Mouse (Mus musculus) midbrain, embryonic 15.5 days (tissue): ENCODE measurements around the gene 1700029I15Rik. TPM values are rescaled to one million over a fixed set of nuclear protein-coding genes. Genes with fewer than 3 reads are reported as not detected.

Experiments used
- ATAC-seq: fragments of 200-750 bp; cut with Nextera tagmentation; replicated peaks from 2 replicates; pipeline ENCODE4 v1.8.0; 2017; ENCODE audit warnings: moderate TSS enrichment
- H3K27ac ChIP-seq: fragments of 300-500 bp; sonication (generic); 2 replicates; pipeline ENCODE4 v1.5.1; 2015; ENCODE audit warnings: mild to moderate bottlenecking, inconsistent platforms
- H3K27me3 ChIP-seq: fragments of 300-500 bp; sonication (generic); replicated peaks from 2 replicates; pipeline ENCODE4 v1.6.1; 2015; ENCODE audit warnings: inconsistent platforms
- H3K36me3 ChIP-seq: fragments of 300-500 bp; sonication (generic); replicated peaks from 2 replicates; pipeline ENCODE4 v1.6.1; 2015; ENCODE audit warnings: inconsistent platforms
- H3K4me1 ChIP-seq: fragments of 300-500 bp; sonication (generic); 2 replicates; pipeline ENCODE4 v1.6.1; 2015; ENCODE audit warnings: inconsistent platforms
- H3K4me2 ChIP-seq: fragments of 300-500 bp; sonication (generic); 2 replicates; pipeline ENCODE4 v1.6.1; 2015; ENCODE audit warnings: inconsistent platforms, mild to moderate bottlenecking, moderate library complexity
- H3K4me3 ChIP-seq: fragments of 300-500 bp; sonication (generic); 2 replicates; pipeline ENCODE4 v1.5.1; 2015; ENCODE audit warnings: mild to moderate bottlenecking, inconsistent platforms
- H3K9ac ChIP-seq: fragments of 300-500 bp; sonication (generic); 2 replicates; pipeline ENCODE4 v1.6.1; 2015; ENCODE audit warnings: mild to moderate bottlenecking, inconsistent platforms
- H3K9me3 ChIP-seq: fragments of 300-500 bp; sonication (generic); 2 replicates; pipeline ENCODE4 v1.6.1; 2016; ENCODE audit warnings: inconsistent platforms
- WGBS: fragments of 180-500 bp; shearing (Covaris S2); methylation state at CpG from one replicate; pipeline ENCODE4 v1.1.7; 2015; ENCODE audit warnings: mixed read lengths; 5-methylcytosine and 5-hydroxymethylcytosine counted together
- polyA plus RNA-seq: library from polyadenylated mRNA; unstranded; fragments of >200 nt; fragmentation: Nextera tagmentation; extraction: Ambion mirVana; gene quantifications from 2 replicates; pipeline ENCODE4 v1.2.1, GENCODE M21; 2015

1700029I15Rik gene
- 7.6 and 8.4 TPM in 2 replicates for polyA plus RNA-seq

- H3K9ac ChIP-seq = no peak within 1 kb of the TSS
- no peak within 1 kb of the TSS for H3K27ac ChIP-seq
- H3K4me1 ChIP-seq = peaks cover 2% of the 10 kb centered on the region; the same call in 1 of the 2 replicates
- ATAC-seq = no peak
- H3K4me3 ChIP-seq = no peak within 1 kb of the TSS
- 83% methylated on average over 5 of the region's 5 CpGs for WGBS
- no peak within 1 kb of the TSS for H3K4me2 ChIP-seq
- H3K9me3 ChIP-seq = no peaks in the 10 kb centered on the region
- peaks cover 62% of the 10 kb centered on the region for H3K36me3 ChIP-seq
- H3K27me3 ChIP-seq = no peaks in the 10 kb centered on the region
These were observed at the start of gene 1700029I15Rik for GRCm38 (mm10) chr2:92381901-92382588. Gene 1700029I15Rik, plus strand, starts transcription at chr2:92382538.

- no peak for ATAC-seq
- no peaks in the 10 kb centered on the region for H3K9me3 ChIP-seq
- no peak overlapping the region for H3K27ac ChIP-seq
- H3K27me3 ChIP-seq = no peaks in the 10 kb centered on the region
- H3K4me2 ChIP-seq = no peak overlapping the region
- 0 out of 2 replicates have a peak, but pooled peaks cover 5% of the 10 kb centered on the region for H3K36me3 ChIP-seq
- no peak overlapping the region for H3K4me3 ChIP-seq
- H3K9ac ChIP-seq = no peak overlapping the region
- H3K4me1 ChIP-seq = no peaks in the 10 kb centered on the region
These were observed 39.9 kb upstream of the 1700029I15Rik start for GRCm38 (mm10) chr2:92342418-92342817.

GRCm38 (mm10) chr2:92347191-92347590, 35.1 kb upstream of the 1700029I15Rik start:
- H3K27me3 ChIP-seq = no peaks in the 10 kb centered on the region
- ATAC-seq = no peak
- H3K9me3 ChIP-seq = no peaks in the 10 kb centered on the region
- H3K36me3 ChIP-seq = peaks cover 32% of the 10 kb centered on the region; the same call in 1 of the 2 replicates
- H3K4me3 ChIP-seq = no peak overlapping the region
- H3K4me2 ChIP-seq = no peak overlapping the region
- H3K4me1 ChIP-seq = no peaks in the 10 kb centered on the region
- 93% methylated on average over 2 of the region's 2 CpGs for WGBS
- no peak overlapping the region for H3K27ac ChIP-seq
- no peak overlapping the region for H3K9ac ChIP-seq

- Histone ChIP-seq H3K4me2 (no peak overlapping the region), H3K27me3 (no peaks in the 10 kb centered on the region), H3K9ac (no peak overlapping the region), H3K9me3 (no peaks in the 10 kb centered on the region), H3K4me3 (no peak overlapping the region), H3K4me1 (no peaks in the 10 kb centered on the region), H3K27ac (no peak overlapping the region), H3K36me3 (peaks cover 34% of the 10 kb centered on the region; the same call in 1 of the 2 replicates)
- 80% methylated on average over 6 of the region's 6 CpGs for WGBS
- no peak for ATAC-seq
These were observed 32.5 kb upstream of the 1700029I15Rik start for GRCm38 (mm10) chr2:92349589-92350425.

- 90% methylated on average over 5 of the region's 5 CpGs for WGBS
- no peak overlapping the region for H3K4me2 ChIP-seq
- no peaks in the 10 kb centered on the region for H3K27me3 ChIP-seq
- H3K4me3 ChIP-seq = no peak overlapping the region
- H3K9me3 ChIP-seq = no peaks in the 10 kb centered on the region
- H3K27ac ChIP-seq = no peak overlapping the region
- peaks cover 34% of the 10 kb centered on the region; the same call in 1 of the 2 replicates for H3K36me3 ChIP-seq
- H3K9ac ChIP-seq = no peak overlapping the region
- ATAC-seq = no peak
- H3K4me1 ChIP-seq = no peaks in the 10 kb centered on the region
These were observed 31.7 kb upstream of the 1700029I15Rik start for GRCm38 (mm10) chr2:92350686-92351085.

GRCm38 (mm10) chr2:92353402-92353801, 28.9 kb upstream of the 1700029I15Rik start:
- Histone ChIP-seq H3K27ac (no peak overlapping the region), H3K27me3 (no peaks in the 10 kb centered on the region), H3K9me3 (no peaks in the 10 kb centered on the region), H3K36me3 (peaks cover 46% of the 10 kb centered on the region; the same call in 1 of the 2 replicates), H3K4me2 (no peak overlapping the region), H3K4me3 (no peak overlapping the region), H3K9ac (no peak overlapping the region), H3K4me1 (no peaks in the 10 kb centered on the region)
- 27% methylated on average over 5 of the region's 5 CpGs for WGBS
- no peak for ATAC-seq

- Histone ChIP-seq H3K36me3 (peaks cover 51% of the 10 kb centered on the region; the same call in 1 of the 2 replicates), H3K4me2 (no peak overlapping the region), H3K4me1 (no peaks in the 10 kb centered on the region), H3K27me3 (no peaks in the 10 kb centered on the region), H3K9me3 (no peaks in the 10 kb centered on the region), H3K4me3 (no peak overlapping the region), H3K9ac (no peak overlapping the region), H3K27ac (no peak overlapping the region)
- no peak for ATAC-seq
- WGBS = 77% methylated on average over 6 of the region's 6 CpGs
These were observed 28.1 kb upstream of the 1700029I15Rik start for GRCm38 (mm10) chr2:92354224-92354623.

- H3K36me3 ChIP-seq = peaks cover 37% of the 10 kb centered on the region; the same call in 1 of the 2 replicates
- H3K4me3 ChIP-seq = no peak overlapping the region
- no peaks in the 10 kb centered on the region for H3K9me3 ChIP-seq
- H3K9ac ChIP-seq = no peak overlapping the region
- no peak for ATAC-seq
- H3K27ac ChIP-seq = no peak overlapping the region
- no peaks in the 10 kb centered on the region for H3K4me1 ChIP-seq
- H3K4me2 ChIP-seq = no peak overlapping the region
- 88% methylated on average over 2 of the region's 2 CpGs for WGBS
- no peaks in the 10 kb centered on the region for H3K27me3 ChIP-seq
These were observed 23.0 kb upstream of the 1700029I15Rik start for GRCm38 (mm10) chr2:92359301-92359700.

GRCm38 (mm10) chr2:92360186-92360823, 22.0 kb upstream of the 1700029I15Rik start:
- ATAC-seq = no peak
- Histone ChIP-seq H3K9me3 (no peaks in the 10 kb centered on the region), H3K9ac (no peak overlapping the region), H3K36me3 (peaks cover 37% of the 10 kb centered on the region; the same call in 1 of the 2 replicates), H3K4me2 (no peak overlapping the region), H3K4me1 (no peaks in the 10 kb centered on the region), H3K27me3 (no peaks in the 10 kb centered on the region), H3K27ac (no peak overlapping the region), H3K4me3 (no peak overlapping the region)
- 72% methylated on average over 25 of the region's 25 CpGs for WGBS

GRCm38 (mm10) chr2:92360893-92361292, 21.4 kb upstream of the 1700029I15Rik start:
- Histone ChIP-seq H3K4me3 (no peak overlapping the region), H3K9ac (no peak overlapping the region), H3K27me3 (no peaks in the 10 kb centered on the region), H3K4me2 (no peak overlapping the region), H3K4me1 (no peaks in the 10 kb centered on the region), H3K36me3 (peaks cover 36% of the 10 kb centered on the region; the same call in 1 of the 2 replicates), H3K27ac (no peak overlapping the region), H3K9me3 (no peaks in the 10 kb centered on the region)
- no peak for ATAC-seq
- WGBS = 20% methylated on average over 12 of the region's 12 CpGs

GRCm38 (mm10) chr2:92361795-92362194, 20.5 kb upstream of the 1700029I15Rik start:
- no peaks in the 10 kb centered on the region for H3K9me3 ChIP-seq
- H3K4me3 ChIP-seq = no peak overlapping the region
- no peak for ATAC-seq
- H3K36me3 ChIP-seq = peaks cover 31% of the 10 kb centered on the region; the same call in 1 of the 2 replicates
- no peak overlapping the region for H3K27ac ChIP-seq
- no peak overlapping the region for H3K4me2 ChIP-seq
- 84% methylated on average over 8 of the region's 8 CpGs for WGBS
- H3K27me3 ChIP-seq = no peaks in the 10 kb centered on the region
- no peaks in the 10 kb centered on the region for H3K4me1 ChIP-seq
- no peak overlapping the region for H3K9ac ChIP-seq
